Mouse (Mus musculus): ENCODE data around the gene Ppp1r8. TPM values are rescaled to one million over a fixed set of nuclear protein-coding genes. Genes with fewer than 3 reads are reported as not detected.
"Not testable (repeated sequence)": the region's sequence is repeated elsewhere in the genome, so short reads cannot be mapped to it uniquely, and the experiment has no call there.

The Ppp1r8 gene
- polyA plus RNA-seq, 1 experiment from 2014 or later, result 119 TPM

- DNase-seq (ENCODE audit: low spot score, missing footprints), result no peak
- no peak overlapping the region for H3K4me2 ChIP-seq
- no peak for ATAC-seq (ENCODE audit: low FRiP score)
- H3K27me3 ChIP-seq (ENCODE audit: control insufficient read depth, insufficient read depth, low read length), result no peaks in the 10 kb centered on the region
- no peaks in the 10 kb centered on the region for H3K9me3 ChIP-seq (ENCODE audit: control insufficient read depth, low read length)
- H3K36me3 ChIP-seq (ENCODE audit: control insufficient read depth, insufficient read depth, low read length), result no peaks in the 10 kb centered on the region
- no peak overlapping the region for H3K4me3 ChIP-seq (ENCODE audit: low read depth, low read length)
- no peak overlapping the region for H3K27ac ChIP-seq (ENCODE audit: low read depth, low read length)
- WGBS, result 76% methylated on average over 16 of the region's 16 CpGs
- no peaks in the 10 kb centered on the region for H3K4me1 ChIP-seq (ENCODE audit: control insufficient read depth, insufficient read depth, low read length)
- H3K9ac ChIP-seq (ENCODE audit: low read length), result no peak overlapping the region
Measured at GRCm38 (mm10) chr4:132802171-132802637, 40.8 kb downstream of the Ppp1r8 start.

- Histone ChIP-seq H3K9me3 (ENCODE audit: control insufficient read depth, low read length) (no peaks in the 10 kb centered on the region), H3K4me1 (ENCODE audit: control insufficient read depth, insufficient read depth, low read length) (no peaks in the 10 kb centered on the region), H3K36me3 (ENCODE audit: control insufficient read depth, insufficient read depth, low read length) (no peaks in the 10 kb centered on the region), H3K27ac (ENCODE audit: low read depth, low read length) (no peak overlapping the region), H3K4me3 (ENCODE audit: low read depth, low read length) (no peak overlapping the region), H3K9ac (ENCODE audit: low read length) (no peak overlapping the region), H3K4me2 (no peak overlapping the region), H3K27me3 (ENCODE audit: control insufficient read depth, insufficient read depth, low read length) (no peaks in the 10 kb centered on the region)
- WGBS, result 90% methylated on average over 18 of the region's 18 CpGs
- ATAC-seq (ENCODE audit: low FRiP score), result no peak
- DNase-seq (ENCODE audit: low spot score, missing footprints), result no peak
Measured at GRCm38 (mm10) chr4:132801176-132802077, 41.5 kb downstream of the Ppp1r8 start.

- no peak for ATAC-seq (ENCODE audit: low FRiP score)
- DNase-seq (ENCODE audit: low spot score, missing footprints), result peak; percentile 37
- H3K4me1 ChIP-seq (ENCODE audit: control insufficient read depth, insufficient read depth, low read length), result no peaks in the 10 kb centered on the region
- H3K4me3 ChIP-seq (ENCODE audit: low read depth, low read length), result no peak overlapping the region
- WGBS, result 88% methylated on average over 4 of the region's 4 CpGs
- no peak overlapping the region for H3K4me2 ChIP-seq
- H3K9me3 ChIP-seq (ENCODE audit: control insufficient read depth, low read length), result no peaks in the 10 kb centered on the region
- no peak overlapping the region for H3K9ac ChIP-seq (ENCODE audit: low read length)
- H3K36me3 ChIP-seq (ENCODE audit: control insufficient read depth, insufficient read depth, low read length), result no peaks in the 10 kb centered on the region
- peaks cover 3% of the 10 kb centered on the region; the same call in 1 of the 2 replicates for H3K27me3 ChIP-seq (ENCODE audit: control insufficient read depth, insufficient read depth, low read length)
- no peak overlapping the region for H3K27ac ChIP-seq (ENCODE audit: low read depth, low read length)
Measured at GRCm38 (mm10) chr4:132799845-132800244, 43.1 kb downstream of the Ppp1r8 start.

GRCm38 (mm10) chr4:132798666-132799065, 44.3 kb downstream of the Ppp1r8 start:
- WGBS, result 87% methylated on average over 3 of the region's 3 CpGs
- H3K4me2 ChIP-seq; H3K36me3 ChIP-seq (ENCODE audit: control insufficient read depth, insufficient read depth, low read length); H3K4me1 ChIP-seq (ENCODE audit: control insufficient read depth, insufficient read depth, low read length); ATAC-seq (ENCODE audit: low FRiP score); H3K27ac ChIP-seq (ENCODE audit: low read depth, low read length); H3K4me3 ChIP-seq (ENCODE audit: low read depth, low read length); H3K9me3 ChIP-seq (ENCODE audit: control insufficient read depth, low read length); H3K9ac ChIP-seq (ENCODE audit: low read length); DNase-seq (ENCODE audit: low spot score, missing footprints); H3K27me3 ChIP-seq (ENCODE audit: control insufficient read depth, insufficient read depth, low read length): not testable (repeated sequence)

- DNase-seq (ENCODE audit: low spot score, missing footprints), result peak; percentile 76
- H3K4me2 ChIP-seq, result no peak overlapping the region
- no peaks in the 10 kb centered on the region for H3K9me3 ChIP-seq (ENCODE audit: control insufficient read depth, low read length)
- no peak for ATAC-seq (ENCODE audit: low FRiP score)
- H3K9ac ChIP-seq (ENCODE audit: low read length), result no peak overlapping the region
- H3K4me1 ChIP-seq (ENCODE audit: control insufficient read depth, insufficient read depth, low read length), result no peaks in the 10 kb centered on the region
- H3K36me3 ChIP-seq (ENCODE audit: control insufficient read depth, insufficient read depth, low read length), result no peaks in the 10 kb centered on the region
- H3K4me3 ChIP-seq (ENCODE audit: low read depth, low read length), result no peak overlapping the region
- 80% methylated on average over 4 of the region's 4 CpGs for WGBS
- no peak overlapping the region for H3K27ac ChIP-seq (ENCODE audit: low read depth, low read length)
- peaks cover 3% of the 10 kb centered on the region; the same call in 1 of the 2 replicates for H3K27me3 ChIP-seq (ENCODE audit: control insufficient read depth, insufficient read depth, low read length)
Measured at GRCm38 (mm10) chr4:132798028-132798427, 44.9 kb downstream of the Ppp1r8 start.

GRCm38 (mm10) chr4:132797461-132797860, 45.5 kb downstream of the Ppp1r8 start:
- Histone ChIP-seq H3K27me3 (ENCODE audit: control insufficient read depth, insufficient read depth, low read length) (peaks cover 3% of the 10 kb centered on the region; the same call in 1 of the 2 replicates), H3K9me3 (ENCODE audit: control insufficient read depth, low read length) (no peaks in the 10 kb centered on the region), H3K36me3 (ENCODE audit: control insufficient read depth, insufficient read depth, low read length) (no peaks in the 10 kb centered on the region), H3K4me3 (ENCODE audit: low read depth, low read length) (no peak overlapping the region), H3K4me2 (no peak overlapping the region), H3K9ac (ENCODE audit: low read length) (no peak overlapping the region), H3K4me1 (ENCODE audit: control insufficient read depth, insufficient read depth, low read length) (no peaks in the 10 kb centered on the region), H3K27ac (ENCODE audit: low read depth, low read length) (no peak overlapping the region)
- peak; percentile 81 for DNase-seq (ENCODE audit: low spot score, missing footprints)
- no peak for ATAC-seq (ENCODE audit: low FRiP score)
- 91% methylated on average over 1 of the region's 1 CpGs for WGBS

GRCm38 (mm10) chr4:132796196-132796886, 46.6 kb downstream of the Ppp1r8 start, which contains the start of gene Themis2:
Themis2 (minus strand) TSS chr4:132796387.
- Histone ChIP-seq H3K4me1 (ENCODE audit: control insufficient read depth, insufficient read depth, low read length) (no peaks in the 10 kb centered on the region), H3K9me3 (ENCODE audit: control insufficient read depth, low read length) (no peaks in the 10 kb centered on the region), H3K27me3 (ENCODE audit: control insufficient read depth, insufficient read depth, low read length) (peaks cover 3% of the 10 kb centered on the region; the same call in 1 of the 2 replicates), H3K4me3 (ENCODE audit: low read depth, low read length) (peak within 1 kb of the TSS; percentile 30), H3K36me3 (ENCODE audit: control insufficient read depth, insufficient read depth, low read length) (no peaks in the 10 kb centered on the region), H3K9ac (ENCODE audit: low read length) (peak within 1 kb of the TSS; percentile 44; the same call in 1 of the 2 replicates), H3K27ac (ENCODE audit: low read depth, low read length) (no peak within 1 kb of the TSS), H3K4me2 (peak within 1 kb of the TSS; percentile 52)
- 2% methylated on average over 21 of the region's 21 CpGs for WGBS
- DNase-seq (ENCODE audit: low spot score, missing footprints), result peak; percentile 96
- 0 out of 2 replicates have a peak, but pooled peaks have one; percentile 19 for ATAC-seq (ENCODE audit: low FRiP score)

- WGBS, result 63% methylated on average over 7 of the region's 7 CpGs
- H3K4me2 ChIP-seq, result no peak overlapping the region
- H3K4me3 ChIP-seq (ENCODE audit: low read depth, low read length), result no peak overlapping the region
- H3K9ac ChIP-seq (ENCODE audit: low read length), result no peak overlapping the region
- peaks cover 3% of the 10 kb centered on the region; the same call in 1 of the 2 replicates for H3K27me3 ChIP-seq (ENCODE audit: control insufficient read depth, insufficient read depth, low read length)
- no peaks in the 10 kb centered on the region for H3K9me3 ChIP-seq (ENCODE audit: control insufficient read depth, low read length)
- DNase-seq (ENCODE audit: low spot score, missing footprints) (peak; percentile 74), ATAC-seq (ENCODE audit: low FRiP score) (no peak)
- no peak overlapping the region for H3K27ac ChIP-seq (ENCODE audit: low read depth, low read length)
- H3K4me1 ChIP-seq (ENCODE audit: control insufficient read depth, insufficient read depth, low read length), result no peaks in the 10 kb centered on the region
- H3K36me3 ChIP-seq (ENCODE audit: control insufficient read depth, insufficient read depth, low read length), result no peaks in the 10 kb centered on the region
Measured at GRCm38 (mm10) chr4:132795171-132795570, 47.8 kb downstream of the Ppp1r8 start.

- WGBS, result 81% methylated on average over 8 of the region's 8 CpGs
- no peak for ATAC-seq (ENCODE audit: low FRiP score)
- no peak overlapping the region for H3K4me3 ChIP-seq (ENCODE audit: low read depth, low read length)
- no peak overlapping the region for H3K4me2 ChIP-seq
- peaks cover 3% of the 10 kb centered on the region; the same call in 1 of the 2 replicates for H3K27me3 ChIP-seq (ENCODE audit: control insufficient read depth, insufficient read depth, low read length)
- no peak for DNase-seq (ENCODE audit: low spot score, missing footprints)
- H3K9ac ChIP-seq (ENCODE audit: low read length), result no peak overlapping the region
- H3K9me3 ChIP-seq (ENCODE audit: control insufficient read depth, low read length), result no peaks in the 10 kb centered on the region
- H3K4me1 ChIP-seq (ENCODE audit: control insufficient read depth, insufficient read depth, low read length), result no peaks in the 10 kb centered on the region
- no peak overlapping the region for H3K27ac ChIP-seq (ENCODE audit: low read depth, low read length)
- no peaks in the 10 kb centered on the region for H3K36me3 ChIP-seq (ENCODE audit: control insufficient read depth, insufficient read depth, low read length)
Measured at GRCm38 (mm10) chr4:132794760-132795159, 48.2 kb downstream of the Ppp1r8 start.
